ENCODE assay signal across 14 mouse cellular contexts in genomic region chr11:85323567-85324330, GRCm38 (mm10). TPM values are rescaled to one million over a fixed set of nuclear protein-coding genes. Genes with fewer than 3 reads are reported as not detected.
A peak's percentile ranks its signal among the peaks of the same experiment; 100 is the strongest.
DNase-seq lines count a peak whose midpoint lies in the region; ATAC-seq and TF ChIP-seq lines count a peak whose summit lies in the region.
"Had no signal": no experiment of that assay in that cellular context is flagged by ENCODE, and none has a peak within 500 bp of the region (broad histone marks: within the 10 kb centered on the region; RNA-seq: fewer than 3 reads in every experiment).

No protein-coding gene starts in this region.

- peak overlapping the region; percentile 31 for H3K27ac ChIP-seq in liver, embryonic 13.5 days
- peak overlapping the region; percentile 13; the same call in 1 of the 2 replicates for H3K27ac ChIP-seq in small intestine, adult 2 months (ENCODE audit: insufficient read depth, low read depth, low read length)
- no peak overlapping the region for H3K27ac ChIP-seq in forebrain, embryonic 12.5 days
- H3K27ac ChIP-seq in hindbrain, embryonic 13.5 days: no peak overlapping the region
- H3K27ac ChIP-seq: hindbrain, embryonic 12.5 days; midbrain, embryonic 12.5 days had no signal

- CTCF ChIA-PET in Patski (lab: Charles Lee): no interaction called here

- WGBS in liver, embryonic 13.5 days (ENCODE audit: insufficient replicate concordance): 55% methylated on average over 9 of the region's 9 CpGs
- 80% methylated on average over 9 of the region's 9 CpGs for WGBS in small intestine, adult 2 months
- WGBS in forebrain, embryonic 12.5 days: 71% methylated on average over 9 of the region's 9 CpGs
- 78% methylated on average over 9 of the region's 9 CpGs for WGBS in hindbrain, embryonic 13.5 days

- H3K27me3 ChIP-seq in Patski: no peaks in the 10 kb centered on the region
- H3K27me3 ChIP-seq in liver, embryonic 13.5 days: no peaks in the 10 kb centered on the region
- no peaks in the 10 kb centered on the region for H3K27me3 ChIP-seq in small intestine, adult 2 months (ENCODE audit: control insufficient read depth, insufficient read depth, low read length)
- no peaks in the 10 kb centered on the region for H3K27me3 ChIP-seq in forebrain, embryonic 12.5 days
- no peaks in the 10 kb centered on the region for H3K27me3 ChIP-seq in hindbrain, embryonic 13.5 days
- H3K27me3 ChIP-seq: hindbrain, embryonic 12.5 days; midbrain, embryonic 12.5 days had no signal

- DNase-seq in spleen, postnatal 36 days (ENCODE audit: low spot score in 2 of 2): peak; percentile 25 to 28
- DNase-seq in spleen, postnatal 14 days (ENCODE audit: low spot score in 2 of 2): no peak
- DNase-seq in Patski (ENCODE audit: low read depth, low spot score): peak; percentile 77
- no peak for DNase-seq in liver, embryonic 13.5 days
- no peak for DNase-seq in gastrocnemius, postnatal 36 days
- DNase-seq: gastrocnemius, postnatal 10 days; kidney, postnatal 25 days; left cerebral cortex, postnatal 4 days; retina, postnatal 1 day had no signal

- peak; percentile 67 for ATAC-seq in Patski
- ATAC-seq in liver, embryonic 13.5 days (ENCODE audit: low read depth): peak; percentile 47; the same call in 1 of the 2 replicates
- ATAC-seq in forebrain, embryonic 12.5 days (ENCODE audit: low FRiP score): no peak
- ATAC-seq in hindbrain, embryonic 13.5 days (ENCODE audit: low FRiP score): no peak

- in situ Hi-C loops in Patski (cut with MboI; ENCODE audit: low pct_unique_long_range_greater_than_20kb): no loop called here

- H3K4me3 ChIP-seq in liver, embryonic 13.5 days (replicated peaks): no peak overlapping the region
- H3K4me3 ChIP-seq in small intestine, adult 2 months (ENCODE audit: low read depth, low read length): no peak overlapping the region
- no peak overlapping the region for H3K4me3 ChIP-seq in forebrain, embryonic 12.5 days (replicated peaks)
- H3K4me3 ChIP-seq in hindbrain, embryonic 13.5 days: no peak overlapping the region
- H3K4me3 ChIP-seq: hindbrain, embryonic 12.5 days; midbrain, embryonic 12.5 days had no signal

- peak overlapping the region; percentile 21 for H3K4me2 ChIP-seq in liver, embryonic 13.5 days
- H3K4me2 ChIP-seq in forebrain, embryonic 12.5 days: no peak overlapping the region
- no peak overlapping the region for H3K4me2 ChIP-seq in hindbrain, embryonic 13.5 days
- H3K4me2 ChIP-seq: hindbrain, embryonic 12.5 days; midbrain, embryonic 12.5 days had no signal

- peaks cover 37% of the 10 kb centered on the region for H3K36me3 ChIP-seq in liver, embryonic 13.5 days
- 0 out of 2 replicates have a peak, but pooled peaks cover 3% of the 10 kb centered on the region for H3K36me3 ChIP-seq in small intestine, adult 2 months (ENCODE audit: control insufficient read depth, insufficient read depth, low read length)
- 0 out of 2 replicates have a peak, but pooled peaks cover 3% of the 10 kb centered on the region for H3K36me3 ChIP-seq in forebrain, embryonic 12.5 days (replicated peaks)
- H3K36me3 ChIP-seq in hindbrain, embryonic 13.5 days: no peaks in the 10 kb centered on the region

- no peak overlapping the region for H3K9ac ChIP-seq in liver, embryonic 13.5 days
- H3K9ac ChIP-seq in forebrain, embryonic 12.5 days: no peak overlapping the region
- no peak overlapping the region for H3K9ac ChIP-seq in hindbrain, embryonic 13.5 days
- H3K9ac ChIP-seq: hindbrain, embryonic 12.5 days; midbrain, embryonic 12.5 days had no signal

- TF ChIP-seq CTCF in Patski (IDR thresholded peaks at IDR 0.05): peak; percentile 19
- no peak for TF ChIP-seq CTCF in small intestine, adult 2 months (IDR thresholded peaks at IDR 0.05; ENCODE audit: extremely low read depth, insufficient read length, insufficient replicate concordance, low read depth, low read length)

- no peak for TF ChIP-seq POLR2A in small intestine, adult 2 months (IDR thresholded peaks at IDR 0.05; ENCODE audit: low read depth, low read length)

- no peaks in the 10 kb centered on the region for H3K9me3 ChIP-seq in liver, embryonic 13.5 days (replicated peaks)
- H3K9me3 ChIP-seq in forebrain, embryonic 12.5 days: no peaks in the 10 kb centered on the region
- no peaks in the 10 kb centered on the region for H3K9me3 ChIP-seq in hindbrain, embryonic 13.5 days
- H3K9me3 ChIP-seq: hindbrain, embryonic 12.5 days; midbrain, embryonic 12.5 days had no signal

- POLR2A ChIA-PET in Patski (lab: Charles Lee): interaction anchor here (0.6 kb wide), 1 partner anchor 104 kb away, joined by 3 read pairs; no protein-coding TSS in a partner anchor

- intact Hi-C loops in gastrocnemius, postnatal 36 days (cut with DNase I): no loop called here

- peaks cover 35% of the 10 kb centered on the region for H3K4me1 ChIP-seq in liver, embryonic 13.5 days (replicated peaks)
- no peaks in the 10 kb centered on the region for H3K4me1 ChIP-seq in small intestine, adult 2 months (ENCODE audit: control insufficient read depth, insufficient read depth, insufficient read length, low read length)
- H3K4me1 ChIP-seq in forebrain, embryonic 12.5 days: no peaks in the 10 kb centered on the region
- H3K4me1 ChIP-seq in hindbrain, embryonic 13.5 days (replicated peaks): 0 out of 2 replicates have a peak, but pooled peaks cover 4% of the 10 kb centered on the region
- H3K4me1 ChIP-seq: hindbrain, embryonic 12.5 days had no signal

RNA-seq across cellular contexts. Expression of gene Ppm1d, which starts 12.7 kb away (rescaled TPM):
- polyA plus RNA-seq in Patski (2021): 16.7 TPM
- 21.8 and 22.7 TPM in 2 replicates for polyA plus RNA-seq in liver, embryonic 13.5 days (2015; fragmentation: Nextera tagmentation; extraction: Ambion mirVana)
- 1.5 and 2.6 TPM in 2 replicates for polyA plus RNA-seq in small intestine, adult 2 months (2012; rRNA removed)
- 1 to 10 TPM; 4.5 to 7.1 TPM for total RNA-seq in gastrocnemius, postnatal 36 days (2021)
- 27.2 and 27.9 TPM in 2 replicates for polyA plus RNA-seq in forebrain, embryonic 12.5 days (2016; fragmentation: Nextera tagmentation; extraction: Ambion mirVana)
- polyA plus RNA-seq in hindbrain, embryonic 13.5 days (2015; fragmentation: Nextera tagmentation; extraction: Ambion mirVana): 18.3 and 19.5 TPM in 2 replicates

RNA-seq across cellular contexts. Expression of gene Bcas3, which starts 29.2 kb away (rescaled TPM):
- polyA plus RNA-seq in Patski (2021): 31.6 TPM
- 13.6 and 16.4 TPM in 2 replicates for polyA plus RNA-seq in liver, embryonic 13.5 days (2015; fragmentation: Nextera tagmentation; extraction: Ambion mirVana)
- polyA plus RNA-seq in small intestine, adult 2 months (2012; rRNA removed): 13.2 and 32.1 TPM in 2 replicates
- total RNA-seq in gastrocnemius, postnatal 36 days (2021): 10 to 100 TPM; 32.2 to 38.4 TPM
- 19.1 and 20.4 TPM in 2 replicates for polyA plus RNA-seq in forebrain, embryonic 12.5 days (2016; fragmentation: Nextera tagmentation; extraction: Ambion mirVana)
- 33.0 and 34.0 TPM in 2 replicates for polyA plus RNA-seq in hindbrain, embryonic 13.5 days (2015; fragmentation: Nextera tagmentation; extraction: Ambion mirVana)

Comparison
In these comparisons a context has a peak if more than half of its experiments do, and no peak if none do; other contexts are left out.
1. DNase-seq: peak in spleen, postnatal 36 days (2 of 2) and Patski (single experiment); none in spleen, postnatal 14 days (0 of 2), liver, embryonic 13.5 days (single experiment) and gastrocnemius, postnatal 36 days (0 of 2).
2. ATAC-seq: peak in Patski (single experiment) and liver, embryonic 13.5 days (single experiment); none in forebrain, embryonic 12.5 days (single experiment) and hindbrain, embryonic 13.5 days (single experiment).
3. H3K27ac ChIP-seq: peak in liver, embryonic 13.5 days (single experiment) and small intestine, adult 2 months (single experiment); none in forebrain, embryonic 12.5 days (single experiment) and hindbrain, embryonic 13.5 days (single experiment).